Mouse (Mus musculus): ENCODE measurements around the gene Fryl. TPM values are rescaled to one million over a fixed set of nuclear protein-coding genes. Genes with fewer than 3 reads are reported as not detected.

Gene Fryl
- polyA plus RNA-seq, 1 experiment from 2014 or later = 44.3 TPM

- Histone ChIP-seq H3K9me3 (ENCODE audit: control insufficient read depth, low read length) (no peaks in the 10 kb centered on the region), H3K9ac (ENCODE audit: low read depth, low read length) (no peak overlapping the region), H3K27ac (ENCODE audit: low read depth, low read length) (no peak overlapping the region), H3K36me3 (ENCODE audit: control insufficient read depth, insufficient read depth, low read length) (no peaks in the 10 kb centered on the region), H3K27me3 (ENCODE audit: control insufficient read depth, insufficient read depth, low read length) (no peaks in the 10 kb centered on the region), H3K4me3 (ENCODE audit: low read length) (no peak overlapping the region), H3K4me2 (replicated peaks; ENCODE audit: low read depth, low read length) (no peak overlapping the region), H3K4me1 (ENCODE audit: control insufficient read depth, insufficient read depth, low read length) (peaks cover 9% of the 10 kb centered on the region)
- no peak for ATAC-seq (ENCODE audit: low FRiP score, low TSS enrichment)
- 74% methylated on average over 15 of the region's 15 CpGs for WGBS
Observed at GRCm38 (mm10) chr5:73156226-73156926, 100.0 kb downstream of the Fryl start.

GRCm38 (mm10) chr5:73153802-73154465, 102.5 kb downstream of the Fryl start:
- H3K9me3 ChIP-seq (ENCODE audit: control insufficient read depth, low read length) = no peaks in the 10 kb centered on the region
- H3K4me2 ChIP-seq (replicated peaks; ENCODE audit: low read depth, low read length) = no peak overlapping the region
- no peak overlapping the region for H3K27ac ChIP-seq (ENCODE audit: low read depth, low read length)
- no peak for ATAC-seq (ENCODE audit: low FRiP score, low TSS enrichment)
- no peaks in the 10 kb centered on the region for H3K27me3 ChIP-seq (ENCODE audit: control insufficient read depth, insufficient read depth, low read length)
- H3K36me3 ChIP-seq (ENCODE audit: control insufficient read depth, insufficient read depth, low read length) = no peaks in the 10 kb centered on the region
- H3K9ac ChIP-seq (ENCODE audit: low read depth, low read length) = no peak overlapping the region
- peaks cover 15% of the 10 kb centered on the region for H3K4me1 ChIP-seq (ENCODE audit: control insufficient read depth, insufficient read depth, low read length)
- 89% methylated on average over 14 of the region's 14 CpGs for WGBS
- no peak overlapping the region for H3K4me3 ChIP-seq (ENCODE audit: low read length)

- no peak overlapping the region for H3K9ac ChIP-seq (ENCODE audit: low read depth, low read length)
- H3K4me2 ChIP-seq (replicated peaks; ENCODE audit: low read depth, low read length) = no peak overlapping the region
- ATAC-seq (ENCODE audit: low FRiP score, low TSS enrichment) = no peak
- H3K27ac ChIP-seq (ENCODE audit: low read depth, low read length) = no peak overlapping the region
- no peaks in the 10 kb centered on the region for H3K9me3 ChIP-seq (ENCODE audit: control insufficient read depth, low read length)
- H3K36me3 ChIP-seq (ENCODE audit: control insufficient read depth, insufficient read depth, low read length) = no peaks in the 10 kb centered on the region
- H3K4me3 ChIP-seq (ENCODE audit: low read length) = no peak overlapping the region
- no peaks in the 10 kb centered on the region for H3K27me3 ChIP-seq (ENCODE audit: control insufficient read depth, insufficient read depth, low read length)
- peaks cover 14% of the 10 kb centered on the region for H3K4me1 ChIP-seq (ENCODE audit: control insufficient read depth, insufficient read depth, low read length)
Observed at GRCm38 (mm10) chr5:73152206-73152605, 104.2 kb downstream of the Fryl start.

- WGBS = 63% methylated on average over 6 of the region's 6 CpGs
- peaks cover 6% of the 10 kb centered on the region; the same call in 1 of the 2 replicates for H3K4me1 ChIP-seq (ENCODE audit: control insufficient read depth, insufficient read depth, low read length)
- no peak overlapping the region for H3K4me3 ChIP-seq (ENCODE audit: low read length)
- no peaks in the 10 kb centered on the region for H3K27me3 ChIP-seq (ENCODE audit: control insufficient read depth, insufficient read depth, low read length)
- peaks cover 4% of the 10 kb centered on the region; the same call in 1 of the 2 replicates for H3K36me3 ChIP-seq (ENCODE audit: control insufficient read depth, insufficient read depth, low read length)
- H3K27ac ChIP-seq (ENCODE audit: low read depth, low read length) = no peak overlapping the region
- H3K4me2 ChIP-seq (replicated peaks; ENCODE audit: low read depth, low read length) = no peak overlapping the region
- H3K9ac ChIP-seq (ENCODE audit: low read depth, low read length) = no peak overlapping the region
- ATAC-seq (ENCODE audit: low FRiP score, low TSS enrichment) = no peak
- no peaks in the 10 kb centered on the region for H3K9me3 ChIP-seq (ENCODE audit: control insufficient read depth, low read length)
Observed at GRCm38 (mm10) chr5:73150877-73151445, 105.5 kb downstream of the Fryl start.

- H3K9me3 ChIP-seq (ENCODE audit: control insufficient read depth, low read length) = no peaks in the 10 kb centered on the region
- 57% methylated on average over 11 of the region's 11 CpGs for WGBS
- H3K9ac ChIP-seq (ENCODE audit: low read depth, low read length) = no peak overlapping the region
- ATAC-seq (ENCODE audit: low FRiP score, low TSS enrichment) = no peak
- H3K27me3 ChIP-seq (ENCODE audit: control insufficient read depth, insufficient read depth, low read length) = no peaks in the 10 kb centered on the region
- peaks cover 3% of the 10 kb centered on the region; the same call in 1 of the 2 replicates for H3K4me1 ChIP-seq (ENCODE audit: control insufficient read depth, insufficient read depth, low read length)
- H3K36me3 ChIP-seq (ENCODE audit: control insufficient read depth, insufficient read depth, low read length) = peaks cover 14% of the 10 kb centered on the region; the same call in 1 of the 2 replicates
- H3K4me2 ChIP-seq (replicated peaks; ENCODE audit: low read depth, low read length) = no peak overlapping the region
- H3K27ac ChIP-seq (ENCODE audit: low read depth, low read length) = no peak overlapping the region
- H3K4me3 ChIP-seq (ENCODE audit: low read length) = no peak overlapping the region
Observed at GRCm38 (mm10) chr5:73144987-73145386, 111.4 kb downstream of the Fryl start.

GRCm38 (mm10) chr5:73141712-73142111, 114.7 kb downstream of the Fryl start:
- H3K9me3 ChIP-seq (ENCODE audit: control insufficient read depth, low read length) = no peaks in the 10 kb centered on the region
- H3K4me3 ChIP-seq (ENCODE audit: low read length) = no peak overlapping the region
- ATAC-seq (ENCODE audit: low FRiP score, low TSS enrichment) = no peak
- 90% methylated on average over 2 of the region's 2 CpGs for WGBS
- no peak overlapping the region for H3K4me2 ChIP-seq (replicated peaks; ENCODE audit: low read depth, low read length)
- H3K9ac ChIP-seq (ENCODE audit: low read depth, low read length) = no peak overlapping the region
- peaks cover 16% of the 10 kb centered on the region; the same call in 1 of the 2 replicates for H3K36me3 ChIP-seq (ENCODE audit: control insufficient read depth, insufficient read depth, low read length)
- no peaks in the 10 kb centered on the region for H3K27me3 ChIP-seq (ENCODE audit: control insufficient read depth, insufficient read depth, low read length)
- no peak overlapping the region for H3K27ac ChIP-seq (ENCODE audit: low read depth, low read length)
- H3K4me1 ChIP-seq (ENCODE audit: control insufficient read depth, insufficient read depth, low read length) = peaks cover 3% of the 10 kb centered on the region; the same call in 1 of the 2 replicates

- WGBS = 90% methylated on average over 8 of the region's 8 CpGs
- Histone ChIP-seq H3K36me3 (ENCODE audit: control insufficient read depth, insufficient read depth, low read length) (peaks cover 14% of the 10 kb centered on the region; the same call in 1 of the 2 replicates), H3K27me3 (ENCODE audit: control insufficient read depth, insufficient read depth, low read length) (no peaks in the 10 kb centered on the region), H3K4me3 (ENCODE audit: low read length) (no peak overlapping the region), H3K9ac (ENCODE audit: low read depth, low read length) (no peak overlapping the region), H3K27ac (ENCODE audit: low read depth, low read length) (no peak overlapping the region), H3K4me1 (ENCODE audit: control insufficient read depth, insufficient read depth, low read length) (peaks cover 3% of the 10 kb centered on the region; the same call in 1 of the 2 replicates), H3K4me2 (replicated peaks; ENCODE audit: low read depth, low read length) (no peak overlapping the region), H3K9me3 (ENCODE audit: control insufficient read depth, low read length) (no peaks in the 10 kb centered on the region)
- no peak for ATAC-seq (ENCODE audit: low FRiP score, low TSS enrichment)
Observed at GRCm38 (mm10) chr5:73141161-73141560, 115.3 kb downstream of the Fryl start.

- Histone ChIP-seq H3K4me3 (ENCODE audit: low read length) (no peak overlapping the region), H3K9ac (ENCODE audit: low read depth, low read length) (no peak overlapping the region), H3K27me3 (ENCODE audit: control insufficient read depth, insufficient read depth, low read length) (no peaks in the 10 kb centered on the region), H3K4me2 (replicated peaks; ENCODE audit: low read depth, low read length) (no peak overlapping the region), H3K9me3 (ENCODE audit: control insufficient read depth, low read length) (no peaks in the 10 kb centered on the region), H3K27ac (ENCODE audit: low read depth, low read length) (no peak overlapping the region), H3K4me1 (ENCODE audit: control insufficient read depth, insufficient read depth, low read length) (no peaks in the 10 kb centered on the region), H3K36me3 (ENCODE audit: control insufficient read depth, insufficient read depth, low read length) (peaks cover 14% of the 10 kb centered on the region; the same call in 1 of the 2 replicates)
- WGBS = 48% methylated on average over 9 of the region's 9 CpGs
- ATAC-seq (ENCODE audit: low FRiP score, low TSS enrichment) = no peak
Observed at GRCm38 (mm10) chr5:73137561-73137960, 118.9 kb downstream of the Fryl start.

- no peak overlapping the region for H3K27ac ChIP-seq (ENCODE audit: low read depth, low read length)
- H3K4me3 ChIP-seq (ENCODE audit: low read length) = no peak overlapping the region
- H3K4me1 ChIP-seq (ENCODE audit: control insufficient read depth, insufficient read depth, low read length) = no peaks in the 10 kb centered on the region
- WGBS = 83% methylated on average over 2 of the region's 2 CpGs
- peaks cover 10% of the 10 kb centered on the region; the same call in 1 of the 2 replicates for H3K36me3 ChIP-seq (ENCODE audit: control insufficient read depth, insufficient read depth, low read length)
- no peak for ATAC-seq (ENCODE audit: low FRiP score, low TSS enrichment)
- no peak overlapping the region for H3K4me2 ChIP-seq (replicated peaks; ENCODE audit: low read depth, low read length)
- H3K27me3 ChIP-seq (ENCODE audit: control insufficient read depth, insufficient read depth, low read length) = no peaks in the 10 kb centered on the region
- no peaks in the 10 kb centered on the region for H3K9me3 ChIP-seq (ENCODE audit: control insufficient read depth, low read length)
- no peak overlapping the region for H3K9ac ChIP-seq (ENCODE audit: low read depth, low read length)
Observed at GRCm38 (mm10) chr5:73135959-73136358, 120.5 kb downstream of the Fryl start.

All from kidney, embryonic 14.5 days (tissue).